Mouse (Mus musculus) mouse embryonic stem cell (cell line): ENCODE measurements around the gene Mup22.
"Not testable (repeated sequence)": the region's sequence is repeated elsewhere in the genome, so short reads cannot be mapped to it uniquely, and the experiment has no call there.

ENCODE experiments used
- in situ Hi-C, 2 experiments: fragments of 300-500 bp; cut with MboI; formaldehyde crosslinking; loops; 1 replicate in 1 of 2; 3 replicates in 1 of 2; pipeline ENCODE4 v1.14.3; 2019 to 2020; ENCODE audit warnings: low sequenced_read_pairs in 2 of 2, low pct_unique_long_range_greater_than_20kb in 1 of 2, mixed read lengths in 1 of 2; ENCODE audit not compliant: unreplicated experiment in 1 of 2

Mup22 gene

DNA sequence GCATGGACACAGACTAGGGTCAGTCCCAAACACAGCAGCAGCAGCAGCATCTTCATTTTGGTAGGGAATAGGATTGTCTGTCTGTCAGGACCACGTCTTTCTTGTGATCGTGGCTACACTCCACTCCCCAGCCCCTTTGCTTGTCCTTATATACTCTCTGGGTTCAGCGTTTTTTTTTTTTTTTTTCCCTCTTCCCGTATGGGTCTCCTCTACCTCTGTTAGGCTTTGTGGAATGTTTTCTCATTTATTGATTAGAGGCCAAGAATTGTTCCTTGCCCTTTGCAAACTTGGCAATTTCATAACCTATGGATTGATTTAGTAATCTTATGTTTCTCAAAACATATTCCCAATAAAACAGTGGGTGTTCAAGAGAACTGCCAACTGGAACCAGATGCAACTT lies at the start of gene Mup22:
Gene Mup22 (minus strand): TSS at position 101 of the 400 bp plus-strand sequence.
- in situ Hi-C loops, result not testable (repeated sequence)

DNA sequence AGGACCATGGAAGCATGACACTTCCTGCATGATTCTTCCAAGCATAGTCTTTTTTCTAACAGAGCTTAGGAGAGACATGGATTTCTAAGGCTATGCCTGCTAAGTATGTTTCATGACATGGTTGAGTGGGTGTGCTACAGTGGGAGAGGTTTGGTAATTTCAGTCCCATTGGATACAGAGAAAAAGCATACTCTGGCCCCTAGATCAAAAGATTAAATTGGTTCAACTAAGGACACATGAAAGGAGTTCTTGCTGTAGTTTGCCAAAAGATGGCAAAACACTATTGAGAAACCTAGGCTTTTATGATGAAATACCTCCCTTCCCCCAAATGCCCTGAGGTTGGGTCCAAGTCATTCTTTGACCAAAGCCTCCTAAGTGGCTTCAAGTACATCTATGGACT lies 19.6 kb upstream of the Mup22 start:
- in situ Hi-C loops, result not testable (repeated sequence)
